Mouse (Mus musculus): Measurements from ENCODE around the gene Wee1. TPM values are rescaled to one million over a fixed set of nuclear protein-coding genes. Genes with fewer than 3 reads are reported as not detected.
A peak's percentile ranks its signal among the peaks of the same experiment; 100 is the strongest.
"Not testable (repeated sequence)": the region's sequence is repeated elsewhere in the genome, so short reads cannot be mapped to it uniquely, and the experiment has no call there.

The Wee1 gene
- polyA plus RNA-seq (2017; shearing (Covaris generic)): 1 to 10 TPM; 2.4 to 3.0 TPM

GRCm38 (mm10) chr7:110121516-110122288 lies at the start of gene Wee1:
TSS of gene Wee1 (plus strand) at chr7:110122046.
- ATAC-seq: peak; percentile 84

DNA sequence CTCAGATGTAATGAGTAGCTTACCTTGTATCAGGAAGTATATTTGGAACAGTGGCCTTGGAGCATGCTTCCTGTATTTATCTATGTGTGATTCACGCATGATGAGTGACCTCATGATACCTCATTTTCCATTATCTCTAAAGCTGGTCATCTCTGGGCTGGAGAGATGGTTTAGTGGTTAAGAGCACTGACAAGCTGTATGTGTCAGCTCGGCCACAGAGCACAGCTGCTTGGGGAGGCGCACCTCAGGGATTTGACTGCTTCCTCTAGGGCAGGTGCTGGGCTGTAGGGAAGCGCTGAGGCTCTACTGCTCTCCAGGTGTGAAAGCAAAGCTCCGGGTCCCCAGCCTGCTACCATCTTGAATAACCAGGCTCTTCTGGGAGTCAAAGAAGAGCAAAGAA lies 43.7 kb upstream of the Wee1 start:
- ATAC-seq: no peak

- ATAC-seq: peak; percentile 63
Measured at GRCm38 (mm10) chr7:110083386-110084165, 38.3 kb upstream of the Wee1 start.

DNA sequence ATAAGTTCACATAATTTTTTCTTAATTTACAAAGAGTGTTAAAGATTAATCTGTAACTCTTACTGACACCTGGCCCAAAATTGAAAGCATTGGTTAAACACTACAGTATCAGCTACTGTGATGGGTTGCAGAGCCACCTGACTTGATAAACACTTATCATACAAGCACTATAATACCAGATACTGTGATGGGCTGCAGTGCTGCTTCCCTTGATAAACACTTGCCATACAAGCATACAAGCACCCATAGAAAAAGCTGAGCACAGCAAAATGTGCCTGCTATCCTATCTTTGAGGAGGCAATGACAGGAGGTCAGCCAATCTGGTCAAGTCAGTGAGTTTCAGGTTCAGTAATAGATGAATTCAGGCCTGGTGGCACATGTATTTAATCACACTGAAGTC lies 36.6 kb upstream of the Wee1 start:
- no peak for ATAC-seq

- no peak for ATAC-seq
Measured at GRCm38 (mm10) chr7:110087914-110088313, 33.9 kb upstream of the Wee1 start.

DNA sequence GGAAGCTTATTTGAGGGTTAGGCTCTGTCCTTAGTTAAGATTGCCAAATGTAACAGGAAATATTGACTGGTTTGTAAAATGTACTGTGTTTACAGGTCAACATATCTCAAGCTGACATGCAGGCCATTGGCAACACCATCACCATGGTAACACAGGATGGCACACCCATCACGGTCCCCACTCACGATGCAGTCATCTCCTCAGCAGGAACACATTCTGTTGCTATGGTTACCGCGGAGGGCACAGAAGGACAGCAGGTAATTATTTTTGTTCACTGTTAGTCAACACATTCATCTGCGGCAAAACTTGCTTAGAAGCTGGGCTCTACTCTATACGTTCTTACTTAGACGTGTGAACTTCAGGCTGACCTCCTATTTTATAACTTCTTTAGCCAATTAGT lies 30.2 kb upstream of the Wee1 start:
- ATAC-seq: no peak

DNA sequence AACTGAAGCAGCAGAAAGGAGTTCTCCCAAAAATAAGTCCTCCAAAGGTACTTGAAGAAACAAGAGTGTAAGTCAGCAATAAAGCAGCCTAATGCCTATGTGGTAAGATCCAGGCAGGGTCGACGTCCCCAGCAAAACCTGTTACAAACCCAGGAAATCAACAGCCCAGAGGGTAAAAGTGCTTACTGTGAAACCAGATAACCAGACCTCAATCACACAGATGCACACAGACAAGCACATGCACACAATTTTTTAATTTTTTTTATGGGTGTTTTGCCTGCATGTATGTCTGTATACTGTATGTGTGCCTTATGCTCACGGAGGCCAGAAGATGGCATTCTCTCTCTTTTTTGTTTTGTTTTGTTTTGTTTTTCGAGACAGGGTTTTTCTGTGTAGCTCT lies 25.5 kb upstream of the Wee1 start:
- no peak for ATAC-seq

GRCm38 (mm10) chr7:110097106-110097793 lies 24.6 kb upstream of the Wee1 start:
- no peak for ATAC-seq

DNA sequence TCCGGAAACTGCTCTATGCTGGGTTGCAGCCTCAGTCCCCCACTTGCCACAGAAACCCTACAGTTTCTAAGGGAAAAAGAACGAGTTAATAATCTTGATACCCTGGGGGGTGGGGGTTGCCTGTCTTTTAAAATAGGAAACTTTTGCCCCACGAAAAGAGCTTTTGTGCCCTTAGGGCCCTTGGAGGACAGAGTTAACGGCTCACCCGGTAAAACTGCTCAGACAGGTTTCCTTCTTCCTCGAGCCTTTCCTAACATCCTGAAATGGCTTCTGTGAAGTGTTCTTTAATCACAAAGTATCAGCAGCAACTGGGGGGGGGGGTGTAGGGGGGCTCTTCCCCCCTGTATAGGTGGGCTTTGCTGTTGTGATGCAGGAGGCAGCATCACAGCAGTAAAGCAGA lies 21.0 kb upstream of the Wee1 start:
- ATAC-seq: no peak

- no peak for ATAC-seq
Measured at GRCm38 (mm10) chr7:110101266-110101665, 20.6 kb upstream of the Wee1 start.

- no peak for ATAC-seq
Measured at GRCm38 (mm10) chr7:110105041-110105440, 16.8 kb upstream of the Wee1 start.

DNA sequence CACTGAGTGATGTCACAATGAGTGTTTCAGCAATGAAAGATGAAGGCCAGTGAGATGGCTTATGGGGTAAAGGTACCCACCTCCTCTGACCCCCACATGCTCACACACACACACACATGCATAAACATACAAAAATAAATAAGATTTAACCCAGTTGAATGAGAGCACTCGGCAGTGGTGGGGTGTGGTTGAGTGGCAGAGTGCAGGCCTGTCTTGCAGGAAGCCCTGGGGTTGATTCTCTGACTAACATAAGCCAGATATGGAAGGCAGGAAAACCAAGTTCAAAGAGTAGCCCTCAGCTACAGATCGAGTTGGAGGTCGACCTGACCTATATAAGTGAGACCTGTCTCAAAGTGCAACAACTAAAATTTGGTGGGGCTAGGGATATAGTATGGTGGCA lies 15.2 kb upstream of the Wee1 start:
- no peak for ATAC-seq

DNA sequence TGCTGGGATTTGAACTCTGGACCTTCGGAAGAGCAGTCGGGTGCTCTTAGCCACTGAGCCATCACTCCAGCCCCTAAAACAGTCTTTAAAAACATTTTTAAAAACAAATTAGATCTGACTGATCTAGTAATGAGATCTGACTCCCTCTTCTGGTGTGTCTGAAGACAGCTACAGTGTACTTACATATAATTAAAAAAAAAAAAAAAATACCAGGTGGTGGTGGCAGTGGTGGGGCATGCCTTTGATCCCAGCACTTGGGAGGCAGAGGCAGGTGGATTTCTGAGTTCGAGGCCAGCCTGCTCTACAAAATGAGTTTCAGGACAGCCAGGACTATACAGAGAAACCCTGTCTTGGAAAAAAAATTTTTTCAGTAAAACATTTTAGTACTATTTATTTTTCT lies 13.3 kb upstream of the Wee1 start:
- ATAC-seq: not testable (repeated sequence)

GRCm38 (mm10) chr7:110108967-110109610 lies 12.8 kb upstream of the Wee1 start:
- peak; percentile 77 for ATAC-seq

GRCm38 (mm10) chr7:110110061-110110656 lies 11.7 kb upstream of the Wee1 start:
- no peak for ATAC-seq

- ATAC-seq: no peak
Measured at GRCm38 (mm10) chr7:110114699-110115098, 7.1 kb upstream of the Wee1 start.

DNA sequence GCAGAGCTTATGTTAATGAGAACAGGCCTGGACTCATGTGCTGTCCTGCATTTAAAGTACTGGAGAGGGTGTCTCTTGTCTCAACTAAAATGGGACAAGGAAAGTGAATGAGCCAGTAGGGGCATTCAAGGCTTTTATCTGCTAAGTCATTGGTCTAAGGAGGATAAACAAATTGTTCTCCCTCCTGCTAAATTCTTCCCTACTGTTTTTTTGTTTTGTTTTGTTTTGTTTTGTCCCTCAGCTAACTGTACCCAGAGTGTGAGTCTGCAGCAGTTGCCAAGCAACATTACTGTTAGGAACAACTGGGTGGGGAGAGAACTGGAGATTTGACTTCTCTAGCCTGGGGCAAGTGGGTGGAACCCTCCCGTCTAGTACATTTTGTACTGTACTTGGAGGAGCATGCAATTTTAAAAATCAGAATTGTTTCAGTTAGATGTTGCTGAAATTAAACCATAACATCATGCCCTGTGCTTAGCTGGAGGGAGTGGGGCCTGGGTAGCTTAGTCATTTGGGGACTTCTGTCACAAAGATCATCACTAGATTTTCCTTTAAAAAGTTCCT lies 5.0 kb upstream of the Wee1 start:
- ATAC-seq: no peak

DNA sequence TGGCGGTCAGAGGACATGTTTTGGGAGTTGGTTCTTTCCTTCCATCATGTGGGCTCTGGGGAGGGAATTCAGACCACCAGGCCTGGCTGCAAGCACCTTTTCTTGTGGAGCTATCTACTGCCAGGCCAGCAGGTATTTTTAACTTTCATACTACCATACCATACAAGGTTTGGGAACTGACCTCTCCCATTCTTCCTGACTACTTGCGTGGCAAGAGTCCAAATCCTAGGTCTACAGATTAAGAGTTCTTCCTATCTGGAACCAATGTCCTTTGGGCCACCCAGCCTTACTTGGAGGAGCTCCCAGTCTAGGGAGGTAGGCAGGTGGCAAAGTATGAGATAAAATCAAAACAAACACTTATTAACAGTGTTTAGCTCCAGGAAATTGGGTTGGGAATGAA lies 3.4 kb upstream of the Wee1 start:
- ATAC-seq: no peak

- no peak for ATAC-seq
Measured at GRCm38 (mm10) chr7:110120157-110120784, 1.6 kb upstream of the Wee1 start.

DNA sequence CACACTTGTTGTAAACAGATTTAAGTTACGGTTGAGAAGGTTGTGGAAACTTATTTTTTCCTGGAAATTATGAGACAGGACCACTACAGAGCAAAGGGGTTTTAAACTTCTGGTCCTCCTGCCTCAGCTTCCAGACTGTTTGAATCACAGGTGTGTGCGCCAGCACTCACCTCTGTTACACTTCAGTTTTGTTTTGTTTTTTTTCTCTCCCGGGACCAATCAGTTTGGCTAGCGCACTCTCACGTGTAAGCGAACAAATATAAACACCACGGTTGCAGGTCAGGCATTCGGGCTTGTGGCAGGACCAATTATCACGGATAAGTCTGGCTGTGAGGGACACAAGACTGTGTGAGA lies 707 bp upstream of the Wee1 start:
- peak; percentile 3 for ATAC-seq

GRCm38 (mm10) chr7:110122289-110122564 lies 381 bp downstream of the Wee1 start:
- no peak for ATAC-seq
